Mouse (Mus musculus): Measurements from ENCODE around the gene Clns1a. TPM values are rescaled to one million over a fixed set of nuclear protein-coding genes. Genes with fewer than 3 reads are reported as not detected.

Clns1a gene
- polyA plus RNA-seq, 1 experiment from 2014 or later, result 123 TPM

GRCm38 (mm10) chr7:97696133-97696505, 315 bp upstream of the Clns1a start:
- Histone ChIP-seq H3K4me3 (ENCODE audit: low read depth, low read length) (peak overlapping the region; percentile 98), H3K4me2 (peak overlapping the region; percentile 87), H3K36me3 (ENCODE audit: control insufficient read depth, insufficient read depth, low read length) (0 out of 2 replicates have a peak, but pooled peaks cover 5% of the 10 kb centered on the region), H3K9ac (ENCODE audit: low read depth, low read length) (peak overlapping the region; percentile 93), H3K27ac (ENCODE audit: low read depth, low read length) (peak overlapping the region; percentile 29; the same call in 1 of the 2 replicates), H3K4me1 (ENCODE audit: control insufficient read depth, insufficient read depth, low read length) (peaks cover 11% of the 10 kb centered on the region; the same call in 1 of the 2 replicates), H3K9me3 (replicated peaks; ENCODE audit: control insufficient read depth, low read length) (no peaks in the 10 kb centered on the region), H3K27me3 (ENCODE audit: control insufficient read depth, insufficient read depth, low read length) (no peaks in the 10 kb centered on the region)
- ATAC-seq (replicated peaks; ENCODE audit: insufficient number of reproducible peaks, low FRiP score, low TSS enrichment), result peak; percentile 41; the same call in 1 of the 2 replicates
- WGBS (ENCODE audit: insufficient replicate concordance), result 35% methylated on average over 19 of the region's 19 CpGs

DNA sequence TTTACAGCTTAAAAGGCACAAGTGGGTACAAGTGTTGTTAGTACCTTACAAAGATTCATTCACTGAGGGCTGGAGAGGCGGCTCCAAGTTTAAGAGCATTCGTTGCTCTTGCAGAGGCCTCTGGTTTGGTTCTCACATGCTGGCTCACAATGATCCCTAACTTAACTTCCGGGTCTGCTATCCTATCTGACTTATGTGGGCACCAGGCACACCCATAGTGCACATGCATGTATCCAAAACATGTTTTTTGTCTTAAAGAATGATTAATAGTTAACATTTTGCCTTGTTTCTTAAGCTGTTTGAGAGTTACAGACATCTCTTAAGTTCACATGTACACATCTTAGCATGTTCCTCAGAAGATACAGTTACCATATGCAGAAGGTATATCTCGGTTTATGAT, 3.7 kb downstream of the Clns1a start:
- Histone ChIP-seq H3K4me1 (ENCODE audit: control insufficient read depth, insufficient read depth, low read length) (peaks cover 11% of the 10 kb centered on the region; the same call in 1 of the 2 replicates), H3K4me2 (no peak overlapping the region), H3K9ac (ENCODE audit: low read depth, low read length) (no peak overlapping the region), H3K4me3 (ENCODE audit: low read depth, low read length) (no peak overlapping the region), H3K36me3 (ENCODE audit: control insufficient read depth, insufficient read depth, low read length) (0 out of 2 replicates have a peak, but pooled peaks cover 5% of the 10 kb centered on the region), H3K27me3 (ENCODE audit: control insufficient read depth, insufficient read depth, low read length) (no peaks in the 10 kb centered on the region), H3K9me3 (replicated peaks; ENCODE audit: control insufficient read depth, low read length) (no peaks in the 10 kb centered on the region), H3K27ac (ENCODE audit: low read depth, low read length) (no peak overlapping the region)
- ATAC-seq (replicated peaks; ENCODE audit: insufficient number of reproducible peaks, low FRiP score, low TSS enrichment), result no peak
- 93% methylated on average over 4 of the region's 4 CpGs for WGBS (ENCODE audit: insufficient replicate concordance)

DNA sequence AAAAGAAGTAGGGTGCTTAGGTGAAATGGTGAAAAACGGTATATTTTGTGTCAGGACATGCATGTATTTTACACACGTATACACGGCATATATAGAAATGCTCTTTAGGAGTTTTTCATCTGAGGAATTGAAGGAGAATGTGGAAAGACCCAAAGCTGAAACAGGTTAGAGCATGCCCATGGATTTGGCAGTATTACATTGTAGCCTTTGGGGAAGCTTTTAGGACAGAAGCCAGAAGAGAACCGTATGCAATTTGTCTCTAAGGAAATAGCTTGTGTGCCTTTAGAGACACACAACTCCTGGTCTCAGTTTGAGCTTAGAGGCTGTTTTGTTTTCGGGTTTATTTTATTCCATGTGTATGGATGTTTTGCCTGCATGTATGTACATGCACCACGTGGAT, 4.7 kb downstream of the Clns1a start:
- no peaks in the 10 kb centered on the region for H3K27me3 ChIP-seq (ENCODE audit: control insufficient read depth, insufficient read depth, low read length)
- no peak for ATAC-seq (replicated peaks; ENCODE audit: insufficient number of reproducible peaks, low FRiP score, low TSS enrichment)
- no peak overlapping the region for H3K4me2 ChIP-seq
- 85% methylated on average over 6 of the region's 6 CpGs for WGBS (ENCODE audit: insufficient replicate concordance)
- no peaks in the 10 kb centered on the region for H3K9me3 ChIP-seq (replicated peaks; ENCODE audit: control insufficient read depth, low read length)
- H3K9ac ChIP-seq (ENCODE audit: low read depth, low read length), result no peak overlapping the region
- H3K36me3 ChIP-seq (ENCODE audit: control insufficient read depth, insufficient read depth, low read length), result 0 out of 2 replicates have a peak, but pooled peaks cover 5% of the 10 kb centered on the region
- no peak overlapping the region for H3K27ac ChIP-seq (ENCODE audit: low read depth, low read length)
- H3K4me3 ChIP-seq (ENCODE audit: low read depth, low read length), result no peak overlapping the region
- H3K4me1 ChIP-seq (ENCODE audit: control insufficient read depth, insufficient read depth, low read length), result peaks cover 7% of the 10 kb centered on the region; the same call in 1 of the 2 replicates

DNA sequence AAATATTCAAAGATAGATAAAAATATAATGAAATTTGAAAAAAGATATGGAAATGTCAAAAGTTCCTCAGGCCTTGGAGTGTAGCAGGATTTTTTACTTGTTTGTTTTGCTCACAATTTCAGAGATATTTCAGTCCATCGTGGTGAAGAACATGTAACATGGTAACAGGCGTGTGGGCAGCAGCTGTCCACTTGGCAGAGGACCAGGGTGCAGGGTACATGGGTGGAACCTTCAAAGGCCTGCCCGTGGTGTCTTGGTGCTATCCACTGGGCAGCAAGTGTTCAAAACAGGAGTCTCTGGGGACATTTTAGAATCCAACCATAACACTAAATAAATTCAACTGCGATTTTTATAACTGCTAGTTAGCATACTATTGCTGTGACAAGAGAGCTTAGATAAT, 10.7 kb downstream of the Clns1a start:
- WGBS (ENCODE audit: insufficient replicate concordance), result 87% methylated on average over 4 of the region's 4 CpGs
- no peak overlapping the region for H3K4me2 ChIP-seq

DNA sequence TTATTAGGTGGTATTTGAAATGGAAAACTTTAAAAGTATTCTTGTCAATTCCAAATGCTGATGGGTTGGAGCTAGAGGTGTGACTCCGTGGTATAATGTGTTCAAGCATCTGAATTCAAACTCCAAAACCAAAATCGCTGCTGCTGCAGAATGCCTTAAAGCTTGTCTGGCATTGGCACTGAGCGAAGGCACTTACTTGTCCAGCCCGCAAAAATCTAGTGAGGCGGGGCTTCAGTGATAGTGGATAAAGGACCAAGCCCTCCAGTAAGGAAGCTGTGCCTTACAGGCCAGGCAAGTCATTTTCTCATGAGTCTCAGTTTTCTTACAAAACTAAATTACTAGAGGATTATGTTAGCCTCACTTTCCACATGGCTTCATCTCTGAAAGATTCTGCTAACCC, 11.4 kb downstream of the Clns1a start:
- WGBS (ENCODE audit: insufficient replicate concordance), result 74% methylated on average over 5 of the region's 5 CpGs
- ATAC-seq (replicated peaks; ENCODE audit: insufficient number of reproducible peaks, low FRiP score, low TSS enrichment), result no peak

More for the DNA sequence above, 10.7 kb downstream of the Clns1a start:
- H3K36me3 ChIP-seq (ENCODE audit: control insufficient read depth, insufficient read depth, low read length), result peaks cover 2% of the 10 kb centered on the region; the same call in 1 of the 2 replicates
- no peak overlapping the region for H3K4me3 ChIP-seq (ENCODE audit: low read depth, low read length)
- H3K27me3 ChIP-seq (ENCODE audit: control insufficient read depth, insufficient read depth, low read length), result no peaks in the 10 kb centered on the region
- no peaks in the 10 kb centered on the region for H3K4me1 ChIP-seq (ENCODE audit: control insufficient read depth, insufficient read depth, low read length)
- no peak overlapping the region for H3K27ac ChIP-seq (ENCODE audit: low read depth, low read length)
- ATAC-seq (replicated peaks; ENCODE audit: insufficient number of reproducible peaks, low FRiP score, low TSS enrichment), result no peak
- H3K9ac ChIP-seq (ENCODE audit: low read depth, low read length), result no peak overlapping the region
- H3K9me3 ChIP-seq (replicated peaks; ENCODE audit: control insufficient read depth, low read length), result no peaks in the 10 kb centered on the region

DNA sequence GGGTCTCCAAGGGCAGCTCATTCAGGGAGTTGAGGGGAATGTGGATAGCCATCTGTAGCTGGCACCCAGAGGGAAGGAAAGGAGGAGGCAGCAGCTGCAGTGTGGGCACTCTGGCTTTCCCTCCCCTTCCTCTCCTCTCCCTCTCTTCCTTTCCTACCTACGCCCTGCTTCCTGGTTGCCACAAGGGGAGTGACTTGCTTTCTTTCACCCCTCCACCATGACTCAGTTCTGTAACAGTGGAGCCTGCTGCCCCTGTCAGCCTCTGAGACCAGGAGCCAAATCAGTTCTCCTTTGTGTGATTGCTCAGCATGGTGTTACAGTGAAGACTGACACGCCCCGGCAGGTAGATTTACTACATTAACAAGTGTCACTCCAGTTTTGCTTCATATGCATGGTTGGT, 12.8 kb downstream of the Clns1a start:
- Histone ChIP-seq H3K9ac (ENCODE audit: low read depth, low read length) (no peak overlapping the region), H3K4me2 (no peak overlapping the region), H3K36me3 (ENCODE audit: control insufficient read depth, insufficient read depth, low read length) (peaks cover 7% of the 10 kb centered on the region), H3K27ac (ENCODE audit: low read depth, low read length) (no peak overlapping the region), H3K4me3 (ENCODE audit: low read depth, low read length) (no peak overlapping the region), H3K9me3 (replicated peaks; ENCODE audit: control insufficient read depth, low read length) (no peaks in the 10 kb centered on the region), H3K4me1 (ENCODE audit: control insufficient read depth, insufficient read depth, low read length) (no peaks in the 10 kb centered on the region), H3K27me3 (ENCODE audit: control insufficient read depth, insufficient read depth, low read length) (no peaks in the 10 kb centered on the region)
- WGBS (ENCODE audit: insufficient replicate concordance), result 85% methylated on average over 3 of the region's 3 CpGs
- ATAC-seq (replicated peaks; ENCODE audit: insufficient number of reproducible peaks, low FRiP score, low TSS enrichment), result no peak

More for the DNA sequence above, 11.4 kb downstream of the Clns1a start:
- Histone ChIP-seq H3K27ac (ENCODE audit: low read depth, low read length) (no peak overlapping the region), H3K4me1 (ENCODE audit: control insufficient read depth, insufficient read depth, low read length) (no peaks in the 10 kb centered on the region), H3K4me2 (no peak overlapping the region), H3K36me3 (ENCODE audit: control insufficient read depth, insufficient read depth, low read length) (peaks cover 2% of the 10 kb centered on the region; the same call in 1 of the 2 replicates), H3K9me3 (replicated peaks; ENCODE audit: control insufficient read depth, low read length) (no peaks in the 10 kb centered on the region), H3K27me3 (ENCODE audit: control insufficient read depth, insufficient read depth, low read length) (no peaks in the 10 kb centered on the region), H3K9ac (ENCODE audit: low read depth, low read length) (no peak overlapping the region), H3K4me3 (ENCODE audit: low read depth, low read length) (no peak overlapping the region)

DNA sequence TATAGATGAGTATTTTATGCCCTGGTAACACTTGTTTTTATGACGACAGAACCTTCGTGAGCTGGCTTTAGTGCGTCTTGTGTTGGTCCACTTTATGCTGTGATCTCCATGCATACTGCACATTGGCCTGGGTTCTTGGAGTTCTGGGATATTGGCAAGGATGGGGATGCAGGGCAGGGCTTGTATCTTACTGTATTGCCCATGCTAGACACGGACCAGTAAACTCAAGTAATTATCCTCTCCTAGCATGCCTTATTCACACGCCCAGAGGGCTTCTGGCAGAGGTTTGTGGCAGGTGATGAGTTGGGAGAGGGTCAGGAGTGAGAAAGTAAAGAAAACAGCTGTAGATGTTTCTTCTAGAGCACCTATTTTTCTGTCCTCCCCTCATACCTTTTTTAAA, 18.2 kb downstream of the Clns1a start:
- ATAC-seq (replicated peaks; ENCODE audit: insufficient number of reproducible peaks, low FRiP score, low TSS enrichment), result no peak
- no peak overlapping the region for H3K9ac ChIP-seq (ENCODE audit: low read depth, low read length)
- no peaks in the 10 kb centered on the region for H3K4me1 ChIP-seq (ENCODE audit: control insufficient read depth, insufficient read depth, low read length)
- WGBS (ENCODE audit: insufficient replicate concordance), result 90% methylated on average over 5 of the region's 5 CpGs
- no peaks in the 10 kb centered on the region for H3K9me3 ChIP-seq (replicated peaks; ENCODE audit: control insufficient read depth, low read length)
- no peak overlapping the region for H3K4me3 ChIP-seq (ENCODE audit: low read depth, low read length)
- peaks cover 27% of the 10 kb centered on the region for H3K36me3 ChIP-seq (ENCODE audit: control insufficient read depth, insufficient read depth, low read length)
- no peaks in the 10 kb centered on the region for H3K27me3 ChIP-seq (ENCODE audit: control insufficient read depth, insufficient read depth, low read length)
- no peak overlapping the region for H3K27ac ChIP-seq (ENCODE audit: low read depth, low read length)
- H3K4me2 ChIP-seq, result no peak overlapping the region

DNA sequence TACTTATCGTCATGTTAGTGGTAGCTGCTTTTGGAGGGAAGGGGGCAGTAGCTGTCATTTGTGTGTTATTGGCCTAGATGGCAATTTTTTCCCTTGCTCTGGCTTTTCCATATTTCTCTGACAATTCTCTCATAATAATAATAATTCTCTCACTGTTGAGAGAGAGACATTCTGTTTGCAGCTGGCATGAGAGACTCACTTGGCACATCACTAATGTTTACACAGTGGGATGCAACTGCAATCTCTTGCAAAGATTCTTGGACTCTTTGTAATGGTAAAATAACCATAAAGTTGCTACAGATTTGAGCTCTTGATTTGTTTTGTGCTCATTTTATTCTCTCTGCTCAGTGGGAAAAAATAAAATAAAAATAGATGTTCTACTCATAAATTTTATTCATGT, 20.9 kb downstream of the Clns1a start:
- Histone ChIP-seq H3K4me3 (ENCODE audit: low read depth, low read length) (no peak overlapping the region), H3K36me3 (ENCODE audit: control insufficient read depth, insufficient read depth, low read length) (peaks cover 26% of the 10 kb centered on the region), H3K9ac (ENCODE audit: low read depth, low read length) (no peak overlapping the region), H3K4me1 (ENCODE audit: control insufficient read depth, insufficient read depth, low read length) (no peaks in the 10 kb centered on the region), H3K9me3 (replicated peaks; ENCODE audit: control insufficient read depth, low read length) (no peaks in the 10 kb centered on the region), H3K27me3 (ENCODE audit: control insufficient read depth, insufficient read depth, low read length) (no peaks in the 10 kb centered on the region), H3K4me2 (no peak overlapping the region), H3K27ac (ENCODE audit: low read depth, low read length) (no peak overlapping the region)
- WGBS (ENCODE audit: insufficient replicate concordance), result 92% methylated on average over 1 of the region's 1 CpGs
- ATAC-seq (replicated peaks; ENCODE audit: insufficient number of reproducible peaks, low FRiP score, low TSS enrichment), result no peak

DNA sequence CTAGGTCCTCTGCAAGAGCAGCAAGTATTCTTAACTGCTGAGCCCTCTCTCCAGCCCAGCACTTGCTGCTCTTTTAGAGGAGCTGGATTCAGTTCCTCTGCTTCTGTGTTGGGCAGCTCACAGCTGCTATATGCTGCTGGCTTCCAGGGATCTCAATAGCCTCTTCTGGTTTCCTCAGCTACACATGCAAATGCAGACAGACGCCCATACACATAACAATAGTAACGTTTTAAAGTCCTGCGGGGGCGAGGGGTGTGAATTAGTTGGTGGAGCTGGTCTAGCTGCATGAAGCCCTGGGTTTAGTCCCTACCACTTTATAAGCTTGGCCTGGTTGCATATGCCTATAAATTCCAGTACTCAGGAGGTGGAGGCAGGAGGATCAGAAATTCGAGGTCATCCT, 22.6 kb downstream of the Clns1a start:
- 80% methylated on average over 5 of the region's 5 CpGs for WGBS (ENCODE audit: insufficient replicate concordance)
- Histone ChIP-seq H3K4me1 (ENCODE audit: control insufficient read depth, insufficient read depth, low read length) (no peaks in the 10 kb centered on the region), H3K4me2 (no peak overlapping the region), H3K36me3 (ENCODE audit: control insufficient read depth, insufficient read depth, low read length) (peaks cover 23% of the 10 kb centered on the region), H3K27me3 (ENCODE audit: control insufficient read depth, insufficient read depth, low read length) (no peaks in the 10 kb centered on the region), H3K9me3 (replicated peaks; ENCODE audit: control insufficient read depth, low read length) (no peaks in the 10 kb centered on the region), H3K9ac (ENCODE audit: low read depth, low read length) (no peak overlapping the region), H3K27ac (ENCODE audit: low read depth, low read length) (no peak overlapping the region), H3K4me3 (ENCODE audit: low read depth, low read length) (no peak overlapping the region)
- ATAC-seq (replicated peaks; ENCODE audit: insufficient number of reproducible peaks, low FRiP score, low TSS enrichment), result no peak

All from heart, embryonic 11.5 days (tissue).